Mouse (Mus musculus): Measurements from ENCODE around the gene Ube2j1.
A peak's percentile ranks its signal among the peaks of the same experiment; 100 is the strongest.
"Not testable (repeated sequence)": the region's sequence is repeated elsewhere in the genome, so short reads cannot be mapped to it uniquely, and the experiment has no call there.

The Ube2j1 gene

DNA sequence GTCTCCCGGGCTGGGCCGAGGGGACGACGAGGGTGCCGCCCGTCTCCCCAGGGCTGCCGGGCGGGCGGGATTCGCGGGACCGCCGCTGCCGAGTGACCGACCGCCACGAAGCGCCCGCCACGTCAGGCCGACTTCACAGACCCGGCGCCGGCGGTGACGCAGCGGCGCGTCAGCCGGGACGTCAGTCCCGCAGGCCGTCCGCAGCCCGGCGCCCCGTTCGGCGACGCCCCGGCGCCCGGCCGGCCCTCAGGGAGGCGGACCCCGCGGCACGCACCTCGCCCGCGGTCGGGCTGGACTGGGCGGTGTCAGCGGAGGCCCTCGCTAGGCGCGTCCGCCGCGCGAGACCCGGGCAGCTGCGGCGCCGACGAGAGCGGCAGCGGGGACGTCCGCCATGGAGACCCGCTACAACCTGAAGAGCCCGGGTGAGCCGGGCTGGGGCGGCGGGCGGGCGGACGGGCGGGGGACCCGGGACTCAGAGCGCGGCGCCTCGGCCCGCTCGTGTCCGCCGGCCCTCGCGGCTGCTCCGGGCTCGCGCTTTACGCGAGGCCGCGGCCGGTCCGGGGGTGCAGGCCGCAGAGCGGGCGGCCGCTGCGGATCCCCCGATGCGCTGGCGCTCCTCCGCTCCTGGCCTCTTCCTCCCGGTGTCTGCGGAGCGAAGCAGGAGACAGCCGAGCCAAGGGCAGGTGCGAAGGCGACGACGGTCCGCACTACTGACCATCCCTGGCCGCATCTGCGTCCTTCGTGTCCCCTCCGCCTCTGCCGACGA is at the start of gene Ube2j1:
Gene Ube2j1 (plus strand): TSS at position 222 of the 766 bp plus-strand sequence.
- peak; percentile 93 for DNase-seq

GRCm38 (mm10) chr4:32981617-32982016 is 49.6 kb upstream of the Ube2j1 start:
- DNase-seq = no peak

DNA sequence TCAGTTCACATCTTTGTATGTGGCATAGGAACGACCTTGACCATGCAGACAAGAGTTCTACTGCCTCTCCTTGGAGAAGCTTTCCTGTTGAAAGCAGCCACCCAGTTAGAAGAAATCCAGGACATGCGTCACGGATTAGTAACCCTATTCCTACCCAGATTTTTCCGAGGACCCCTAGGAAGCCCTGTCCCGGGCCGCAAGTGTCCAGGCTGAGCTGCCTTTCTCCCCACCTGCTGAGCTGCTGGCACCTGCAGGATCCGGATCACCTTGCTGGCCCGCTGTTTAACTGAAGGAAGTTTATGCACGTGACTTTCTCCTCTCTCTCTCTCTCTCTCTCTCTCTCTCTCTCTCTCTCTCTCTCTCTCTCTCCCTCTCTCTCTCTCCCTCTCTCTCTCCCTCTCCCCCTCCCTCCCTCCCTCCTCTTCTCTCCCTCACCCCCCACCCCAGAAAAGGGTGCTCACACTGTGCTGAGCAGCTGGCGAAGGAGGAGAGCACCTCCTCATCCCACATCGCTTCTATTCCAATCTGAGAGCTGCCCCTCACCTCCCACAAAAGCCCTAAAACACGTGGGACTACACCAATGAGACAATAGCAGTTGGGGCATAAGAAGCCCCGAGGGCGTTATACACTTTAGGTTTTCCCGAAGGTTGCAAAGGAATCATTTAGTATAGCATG is 49.0 kb upstream of the Ube2j1 start:
- no peak for DNase-seq

- peak; percentile 33 for DNase-seq
Measured at GRCm38 (mm10) chr4:32982716-32983175, 48.5 kb upstream of the Ube2j1 start, which contains the start of gene Rragd. TSS of gene Rragd (plus strand) at chr4:32983037.

GRCm38 (mm10) chr4:32983176-32984155 is 47.8 kb upstream of the Ube2j1 start:
- DNase-seq = peak; percentile 52

- DNase-seq = no peak
Measured at GRCm38 (mm10) chr4:32984242-32984641, 47.0 kb upstream of the Ube2j1 start.

- DNase-seq = peak; percentile 4
Measured at GRCm38 (mm10) chr4:32984801-32985675, 46.2 kb upstream of the Ube2j1 start.

GRCm38 (mm10) chr4:32985684-32986083 is 45.5 kb upstream of the Ube2j1 start:
- no peak for DNase-seq

DNA sequence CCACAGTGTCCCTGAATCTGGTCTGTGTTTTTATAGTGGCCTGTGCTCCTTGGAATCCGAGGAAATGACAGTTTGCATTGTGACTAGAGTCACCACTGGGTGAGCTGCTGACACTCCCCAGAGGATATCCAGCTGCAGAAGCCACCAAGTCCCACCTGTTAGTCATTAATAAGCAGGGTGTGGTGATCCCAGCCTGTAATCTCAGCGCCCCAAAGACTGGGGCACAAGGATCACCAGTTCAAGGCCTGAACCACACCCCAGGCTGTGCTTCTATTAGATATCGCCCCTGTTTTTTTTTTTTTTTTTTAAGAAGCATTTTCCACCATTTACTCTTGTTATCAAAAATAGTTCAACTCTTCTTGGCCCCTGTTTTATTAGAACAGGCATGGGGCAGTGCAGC is 44.2 kb upstream of the Ube2j1 start:
- no peak for DNase-seq

GRCm38 (mm10) chr4:32989346-32989745 is 41.9 kb upstream of the Ube2j1 start:
- DNase-seq = no peak

DNA sequence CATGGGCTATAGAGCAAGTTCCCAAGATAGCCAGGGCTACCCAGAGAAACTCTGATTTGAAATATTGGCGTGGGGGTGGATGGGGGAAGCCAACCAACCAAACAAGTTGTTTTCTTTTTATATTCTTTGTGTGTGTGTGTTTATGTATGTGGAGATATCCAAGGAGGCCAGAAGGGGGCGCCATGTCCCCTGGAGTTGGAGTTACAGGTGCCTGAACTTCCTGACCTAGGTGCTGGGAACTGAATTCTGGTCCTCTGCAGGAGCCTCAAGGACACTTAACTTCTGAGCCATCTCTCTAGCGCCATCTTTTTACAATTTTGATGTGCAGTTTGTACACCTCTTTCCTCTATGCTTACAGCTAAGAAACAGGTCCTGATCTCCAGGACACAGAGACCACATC is 37.0 kb upstream of the Ube2j1 start:
- DNase-seq = no peak

DNA sequence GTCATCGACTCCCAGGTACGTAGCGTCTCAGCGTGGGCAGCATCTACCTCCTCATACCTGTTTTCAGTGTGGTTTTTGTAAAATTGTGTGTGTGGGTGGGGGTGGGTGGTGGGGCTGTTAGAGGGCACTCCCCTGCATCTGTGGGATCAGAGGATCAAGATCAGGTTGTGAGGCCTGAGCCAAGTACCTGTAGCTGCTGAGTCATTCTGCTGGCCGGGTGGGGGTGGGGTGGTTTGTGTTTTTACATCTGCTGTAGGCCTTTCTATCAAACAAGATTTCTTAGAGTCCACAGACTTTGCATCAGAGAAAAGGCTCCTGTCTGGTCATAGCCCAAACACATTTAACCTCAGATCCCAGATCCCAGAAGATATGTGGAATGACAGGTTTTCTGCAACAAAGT is 35.1 kb upstream of the Ube2j1 start:
- no peak for DNase-seq

- DNase-seq = no peak
Measured at GRCm38 (mm10) chr4:32997571-32997970, 33.6 kb upstream of the Ube2j1 start.

GRCm38 (mm10) chr4:32998996-32999395 is 32.2 kb upstream of the Ube2j1 start:
- no peak for DNase-seq

DNA sequence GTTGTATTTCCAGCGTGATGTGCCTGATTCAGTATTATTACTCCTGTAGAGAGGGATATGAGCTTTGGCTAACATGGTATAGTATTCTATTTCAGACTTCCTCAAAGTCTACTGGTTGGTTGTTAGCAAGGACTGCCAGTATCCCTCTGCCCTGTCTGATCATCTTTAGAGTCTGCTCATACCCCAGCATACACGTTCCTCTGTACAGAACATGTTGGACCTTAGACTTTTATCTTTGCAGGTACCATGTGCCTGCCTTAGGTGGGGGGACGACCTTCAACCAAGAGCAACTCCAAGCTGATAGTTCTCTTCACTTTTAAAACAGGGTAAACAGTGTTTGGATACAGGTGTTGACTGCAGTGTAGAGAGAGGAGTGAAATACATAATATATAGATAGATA is 29.1 kb upstream of the Ube2j1 start:
- no peak for DNase-seq

DNA sequence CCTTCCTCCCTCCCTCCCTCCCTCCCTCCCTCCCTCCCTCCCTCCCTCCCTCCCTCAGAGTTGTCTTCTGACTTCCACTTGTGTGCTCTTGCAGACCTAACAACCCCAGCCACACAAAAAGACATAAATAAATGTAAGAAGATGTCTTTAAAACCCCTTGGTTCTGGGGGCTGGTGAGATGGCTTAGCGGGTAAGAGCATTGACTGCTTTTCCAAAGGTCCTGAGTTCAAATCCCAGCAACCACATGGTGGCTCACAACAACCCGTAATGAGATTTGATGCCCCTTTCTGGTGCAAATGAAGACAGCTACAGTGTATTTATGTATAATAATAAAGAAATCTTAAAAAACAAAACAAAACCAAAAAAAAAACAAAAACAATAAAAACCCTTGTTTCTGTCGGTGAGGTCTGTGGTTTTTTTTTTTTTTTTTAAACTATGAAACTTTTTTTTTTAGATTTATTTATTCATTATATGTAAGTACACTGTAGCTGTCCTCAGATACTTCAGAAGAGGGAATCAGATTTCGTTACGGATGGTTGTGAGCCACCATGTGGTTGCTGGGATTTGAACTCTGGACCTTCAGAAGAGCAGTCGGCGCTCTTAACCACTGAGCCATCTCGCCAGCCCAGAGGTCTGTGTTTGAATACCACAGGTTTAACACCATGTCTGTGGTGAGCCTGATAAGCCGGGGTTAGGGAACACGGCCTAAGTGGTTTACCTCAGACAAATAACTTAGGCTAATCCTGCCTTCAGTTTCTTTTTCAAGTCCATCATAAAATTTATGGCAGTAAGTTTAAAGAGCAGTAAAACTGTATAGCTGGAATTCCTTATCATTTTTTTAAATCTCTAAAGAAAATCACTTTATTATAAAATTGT is 25.4 kb upstream of the Ube2j1 start:
- DNase-seq = not testable (repeated sequence)

GRCm38 (mm10) chr4:33006844-33007243 is 24.4 kb upstream of the Ube2j1 start:
- DNase-seq = no peak

DNA sequence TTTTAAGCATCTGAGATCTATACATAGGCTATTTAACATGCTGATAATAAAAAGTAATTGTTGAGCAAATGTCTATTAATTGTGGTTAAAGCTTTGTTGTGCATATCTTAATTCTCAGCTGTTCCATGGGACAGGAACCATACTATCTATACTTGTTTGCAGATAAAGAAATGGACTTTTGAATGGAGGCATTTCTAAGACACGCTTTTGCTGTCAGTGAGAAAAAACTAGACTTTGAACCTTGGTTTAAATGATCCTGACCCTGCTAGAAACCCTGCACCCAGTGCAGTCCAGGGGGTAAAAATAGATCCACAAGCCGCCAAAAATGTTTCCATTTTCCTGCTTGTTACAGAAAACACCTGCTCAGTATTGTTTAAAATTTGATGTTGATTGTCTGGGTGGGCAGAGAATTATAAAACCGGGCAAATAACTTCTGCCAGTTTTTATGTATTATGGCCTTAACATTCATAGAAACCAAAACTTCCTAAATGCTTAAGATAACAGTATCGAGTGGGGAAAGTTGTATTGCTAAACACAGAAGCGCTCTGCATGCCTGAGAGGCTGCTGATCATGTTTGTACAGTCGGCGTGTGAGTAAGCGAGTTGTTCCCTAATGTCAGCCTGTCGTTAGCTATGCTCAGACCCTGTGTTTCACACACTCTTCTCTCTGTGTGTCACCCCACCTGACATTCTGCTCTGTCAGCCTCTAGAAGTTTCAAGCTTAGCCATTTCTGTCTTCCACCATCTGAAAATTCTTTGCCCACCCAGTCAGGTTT is 23.6 kb upstream of the Ube2j1 start:
- DNase-seq = no peak

GRCm38 (mm10) chr4:33010078-33010477 is 21.1 kb upstream of the Ube2j1 start:
- no peak for DNase-seq

GRCm38 (mm10) chr4:33012484-33012883 is 18.7 kb upstream of the Ube2j1 start:
- DNase-seq = no peak
